Mouse (Mus musculus): ENCODE measurements around the gene 4930442H23Rik.

The 4930442H23Rik gene

GRCm38 (mm10) chr10:81190236-81190911 is 6.7 kb upstream of the 4930442H23Rik start:
- TF ChIP-seq GATA4 (IDR thresholded peaks at IDR 0.05; ENCODE audit: insufficient replicate concordance, low read length), result no peak

- no peak for TF ChIP-seq GATA4 (IDR thresholded peaks at IDR 0.05; ENCODE audit: insufficient replicate concordance, low read length)
These were observed 6.2 kb upstream of the 4930442H23Rik start for GRCm38 (mm10) chr10:81189821-81190220.

- no peak for TF ChIP-seq GATA4 (IDR thresholded peaks at IDR 0.05; ENCODE audit: insufficient replicate concordance, low read length)
These were observed 3.5 kb upstream of the 4930442H23Rik start for GRCm38 (mm10) chr10:81187161-81187560.

GRCm38 (mm10) chr10:81184765-81185164 is 1.1 kb upstream of the 4930442H23Rik start:
- TF ChIP-seq GATA4 (IDR thresholded peaks at IDR 0.05; ENCODE audit: insufficient replicate concordance, low read length), result no peak

- TF ChIP-seq GATA4 (IDR thresholded peaks at IDR 0.05; ENCODE audit: insufficient replicate concordance, low read length), result no peak; the same call in 1 of the 2 replicates
These were observed 1.0 kb downstream of the 4930442H23Rik start, which contains the start of gene Dapk3 for GRCm38 (mm10) chr10:81182336-81183333. Dapk3 (plus strand) TSS chr10:81183005.

GRCm38 (mm10) chr10:81180946-81181345 is 2.7 kb downstream of the 4930442H23Rik start:
- no peak for TF ChIP-seq GATA4 (IDR thresholded peaks at IDR 0.05; ENCODE audit: insufficient replicate concordance, low read length)

GRCm38 (mm10) chr10:81179451-81180342 is 4.0 kb downstream of the 4930442H23Rik start:
- no peak for TF ChIP-seq GATA4 (IDR thresholded peaks at IDR 0.05; ENCODE audit: insufficient replicate concordance, low read length)

- TF ChIP-seq GATA4 (IDR thresholded peaks at IDR 0.05; ENCODE audit: insufficient replicate concordance, low read length), result no peak
These were observed 4.7 kb downstream of the 4930442H23Rik start for GRCm38 (mm10) chr10:81178927-81179326.

- no peak for TF ChIP-seq GATA4 (IDR thresholded peaks at IDR 0.05; ENCODE audit: insufficient replicate concordance, low read length)
These were observed 5.5 kb downstream of the 4930442H23Rik start for GRCm38 (mm10) chr10:81177958-81178712.

- TF ChIP-seq GATA4 (IDR thresholded peaks at IDR 0.05; ENCODE audit: insufficient replicate concordance, low read length), result no peak
These were observed 6.1 kb downstream of the 4930442H23Rik start for GRCm38 (mm10) chr10:81177491-81177925.

- TF ChIP-seq GATA4 (IDR thresholded peaks at IDR 0.05; ENCODE audit: insufficient replicate concordance, low read length), result no peak
These were observed 7.0 kb downstream of the 4930442H23Rik start, which contains the start of gene Eef2 for GRCm38 (mm10) chr10:81176466-81177271. Eef2 (plus strand) TSS chr10:81176631.

GRCm38 (mm10) chr10:81175936-81176465 is 7.6 kb downstream of the 4930442H23Rik start:
- no peak for TF ChIP-seq GATA4 (IDR thresholded peaks at IDR 0.05; ENCODE audit: insufficient replicate concordance, low read length)

All from liver, adult (tissue).